Mouse (Mus musculus) ES-Bruce4 (cell line): ENCODE results near the gene Fbxl18. TPM values are rescaled to one million over a fixed set of nuclear protein-coding genes. Genes with fewer than 3 reads are reported as not detected.

ENCODE experiments used
- H3K27ac ChIP-seq: 2 replicates; pipeline ENCODE4 v1.5.1; 2012; ENCODE audit warnings: low read length, inconsistent platforms; ENCODE audit not compliant: insufficient read depth
- H3K27me3 ChIP-seq: 2 replicates; pipeline ENCODE4 v1.6.1; 2012; ENCODE audit warnings: mild to moderate bottlenecking, low read length, inconsistent platforms; ENCODE audit not compliant: control insufficient read depth, poor library complexity, insufficient read depth, severe bottlenecking
- H3K36me3 ChIP-seq: 2 replicates; pipeline ENCODE4 v1.6.1; 2012; ENCODE audit warnings: inconsistent platforms, mild to moderate bottlenecking, low read length, moderate library complexity; ENCODE audit not compliant: control insufficient read depth, poor library complexity, insufficient read depth, severe bottlenecking
- H3K4me1 ChIP-seq: one replicate; pipeline ENCODE4 v1.8.1; 2011; ENCODE audit warnings: low read length; ENCODE audit not compliant: control insufficient read depth, insufficient read depth
- H3K4me3 ChIP-seq: 2 replicates; pipeline ENCODE4 v1.5.1; 2011; ENCODE audit warnings: low read depth, mild to moderate bottlenecking, low read length
- H3K9ac ChIP-seq: 2 replicates; pipeline ENCODE4 v1.6.1; 2012; ENCODE audit warnings: low read depth, mild to moderate bottlenecking, inconsistent platforms; ENCODE audit not compliant: poor library complexity, severe bottlenecking
- H3K9me3 ChIP-seq: replicated peaks from 2 replicates; pipeline ENCODE4 v1.6.1; 2012; ENCODE audit warnings: mild to moderate bottlenecking, low read length, inconsistent platforms; ENCODE audit not compliant: control insufficient read depth, poor library complexity, insufficient read depth, severe bottlenecking
- CTCF ChIP-seq: IDR thresholded peaks from one replicate; pipeline ENCODE4 v1.8.1; 2011; ENCODE audit warnings: low read depth, low read length
- EP300 ChIP-seq: IDR thresholded peaks from 2 replicates; pipeline ENCODE4 v1.6.1; 2011; ENCODE audit warnings: low read depth, low read length; ENCODE audit not compliant: insufficient read depth
- POLR2A ChIP-seq: IDR thresholded peaks from one replicate; pipeline ENCODE4 v1.8.1; 2011; ENCODE audit warnings: low read length; ENCODE audit not compliant: insufficient read depth
- polyA plus RNA-seq: library from polyadenylated mRNA; stranded (reverse); fragments of >200 nt; gene quantifications from 2 replicates; pipeline ENCODE4 v1.2.4, GENCODE M21; 2011; ENCODE audit warnings: low read depth; ENCODE audit not compliant: missing spikeins, insufficient read depth, insufficient read length

Fbxl18 gene
- polyA plus RNA-seq, 1 experiment = 19.3 TPM

- Histone ChIP-seq H3K4me3 (no peak overlapping the region), H3K36me3 (no peaks in the 10 kb centered on the region), H3K9ac (no peak overlapping the region), H3K27me3 (no peaks in the 10 kb centered on the region), H3K27ac (peak overlapping the region; percentile 61), H3K4me1 (peaks cover 9% of the 10 kb centered on the region), H3K9me3 (no peaks in the 10 kb centered on the region)
- TF ChIP-seq CTCF = no peak
- 0 out of 2 replicates have a peak, but pooled peaks have one; percentile 58 for TF ChIP-seq EP300
Measured at GRCm38 (mm10) chr5:142920311-142921073, 25.3 kb upstream of the Fbxl18 start.

- H3K27ac ChIP-seq = no peak overlapping the region
- H3K9ac ChIP-seq = no peak overlapping the region
- no peak overlapping the region for H3K4me3 ChIP-seq
- TF ChIP-seq CTCF = no peak
- TF ChIP-seq POLR2A = no peak
- TF ChIP-seq EP300 = no peak
- H3K9me3 ChIP-seq = no peaks in the 10 kb centered on the region
- H3K36me3 ChIP-seq = no peaks in the 10 kb centered on the region
- no peaks in the 10 kb centered on the region for H3K27me3 ChIP-seq
- peaks cover 7% of the 10 kb centered on the region for H3K4me1 ChIP-seq
Measured at GRCm38 (mm10) chr5:142917402-142917801, 22.2 kb upstream of the Fbxl18 start.

- H3K9me3 ChIP-seq = no peaks in the 10 kb centered on the region
- TF ChIP-seq CTCF = no peak
- TF ChIP-seq EP300 = no peak
- TF ChIP-seq POLR2A = no peak
- no peak overlapping the region for H3K4me3 ChIP-seq
- H3K27ac ChIP-seq = no peak overlapping the region
- H3K27me3 ChIP-seq = no peaks in the 10 kb centered on the region
- H3K9ac ChIP-seq = no peak overlapping the region
- H3K36me3 ChIP-seq = no peaks in the 10 kb centered on the region
- peaks cover 8% of the 10 kb centered on the region for H3K4me1 ChIP-seq
Measured at GRCm38 (mm10) chr5:142916593-142916992, 21.4 kb upstream of the Fbxl18 start.

DNA sequence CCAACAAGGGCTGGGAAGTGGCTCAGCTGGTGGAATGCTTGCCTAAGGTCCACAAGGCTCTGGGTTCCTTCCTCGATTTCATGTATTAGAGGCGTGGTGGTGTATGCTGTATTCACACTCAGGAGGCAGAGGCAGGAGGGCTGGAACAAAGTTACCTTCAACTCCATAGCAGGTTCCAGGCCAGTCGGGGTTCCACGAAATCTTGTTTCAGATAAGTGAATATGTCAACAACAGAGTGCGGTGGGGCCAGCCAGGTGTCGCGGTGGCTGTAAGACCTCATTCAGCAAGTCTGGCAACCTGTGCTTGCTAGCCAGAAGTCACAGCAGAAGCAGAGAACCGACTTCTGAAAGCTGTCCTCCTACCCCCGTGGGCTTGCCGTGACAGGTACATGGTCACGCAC is 20.0 kb upstream of the Fbxl18 start:
- H3K36me3 ChIP-seq = no peaks in the 10 kb centered on the region
- no peaks in the 10 kb centered on the region for H3K27me3 ChIP-seq
- H3K9ac ChIP-seq = no peak overlapping the region
- TF ChIP-seq POLR2A = no peak
- TF ChIP-seq CTCF = no peak
- TF ChIP-seq EP300 = no peak
- H3K4me1 ChIP-seq = peaks cover 7% of the 10 kb centered on the region
- H3K27ac ChIP-seq = peak overlapping the region; percentile 3; the same call in 1 of the 2 replicates
- H3K4me3 ChIP-seq = no peak overlapping the region
- H3K9me3 ChIP-seq = no peaks in the 10 kb centered on the region

DNA sequence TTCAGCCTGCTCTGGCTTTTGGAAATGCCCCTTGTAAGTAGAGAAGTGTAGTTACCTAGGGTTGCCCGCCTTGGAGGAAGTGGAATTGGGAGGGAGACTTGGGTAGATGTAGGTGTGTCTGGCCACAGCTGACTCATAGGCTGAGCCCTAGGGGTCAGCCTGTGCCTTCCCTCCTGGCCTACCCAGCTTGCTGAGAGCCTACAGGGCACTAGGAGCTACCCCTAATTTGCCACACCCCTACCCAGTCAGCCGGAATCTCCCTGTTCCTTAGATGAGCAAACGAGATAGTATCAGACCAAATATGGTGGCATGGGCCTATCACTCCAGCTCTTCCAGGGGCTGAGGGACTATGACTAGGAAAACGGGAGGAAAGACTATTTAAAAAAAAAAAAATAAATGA is 17.5 kb upstream of the Fbxl18 start:
- H3K9ac ChIP-seq = no peak overlapping the region
- TF ChIP-seq POLR2A (no peak), CTCF (no peak), EP300 (no peak)
- no peaks in the 10 kb centered on the region for H3K9me3 ChIP-seq
- H3K4me1 ChIP-seq = peaks cover 10% of the 10 kb centered on the region
- H3K27me3 ChIP-seq = no peaks in the 10 kb centered on the region
- no peaks in the 10 kb centered on the region for H3K36me3 ChIP-seq
- H3K4me3 ChIP-seq = no peak overlapping the region
- H3K27ac ChIP-seq = no peak overlapping the region

DNA sequence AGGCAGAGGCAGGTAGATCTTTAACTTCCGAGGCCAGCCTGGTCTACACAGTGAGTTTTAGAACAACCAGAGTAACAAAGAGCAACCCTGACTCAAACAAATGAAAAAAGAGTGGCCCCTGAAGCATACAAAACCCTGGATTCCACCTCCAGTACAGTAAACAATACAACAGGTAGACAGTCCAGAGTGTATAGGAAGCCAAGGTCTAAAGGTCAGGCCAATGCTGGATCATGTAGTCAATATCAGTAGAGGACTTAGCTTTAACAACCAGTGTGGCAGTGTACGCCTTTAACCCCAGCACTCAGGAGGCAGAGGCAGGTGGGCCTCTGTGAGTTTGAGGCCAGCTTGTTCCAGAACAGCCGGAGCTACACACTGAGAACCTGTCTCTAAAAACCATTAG is 17.1 kb upstream of the Fbxl18 start:
- peak overlapping the region; percentile 47; the same call in 1 of the 2 replicates for H3K27ac ChIP-seq
- H3K4me1 ChIP-seq = peaks cover 11% of the 10 kb centered on the region
- TF ChIP-seq EP300 (no peak), POLR2A (no peak), CTCF (no peak)
- H3K27me3 ChIP-seq = no peaks in the 10 kb centered on the region
- H3K9me3 ChIP-seq = no peaks in the 10 kb centered on the region
- H3K36me3 ChIP-seq = no peaks in the 10 kb centered on the region
- H3K9ac ChIP-seq = no peak overlapping the region
- H3K4me3 ChIP-seq = no peak overlapping the region
